Mouse (Mus musculus) frontal cortex, postnatal 14 days (tissue): ENCODE data around the gene Carns1.
"Not testable (repeated sequence)": the region's sequence is repeated elsewhere in the genome, so short reads cannot be mapped to it uniquely, and the experiment has no call there.

Experiments
- DNase-seq, 2 experiments: peaks; one replicate each; pipeline ENCODE4 v3.0.0; 2022; ENCODE audit warnings: low spot score in 2 of 2

The Carns1 gene

GRCm38 (mm10) chr19:4131768-4132167 is 43.5 kb downstream of the Carns1 start:
- DNase-seq, result no peak

- DNase-seq, result no peak
These were observed 44.2 kb downstream of the Carns1 start for GRCm38 (mm10) chr19:4131075-4131474.

- DNase-seq, result no peak
These were observed 45.2 kb downstream of the Carns1 start for GRCm38 (mm10) chr19:4130106-4130505.

GRCm38 (mm10) chr19:4129462-4129861 is 45.8 kb downstream of the Carns1 start:
- DNase-seq, result no peak

- DNase-seq, result no peak
These were observed 48.4 kb downstream of the Carns1 start for GRCm38 (mm10) chr19:4126759-4127495.

GRCm38 (mm10) chr19:4125741-4126696 is 49.3 kb downstream of the Carns1 start, which contains the start of gene Aip:
TSS of gene Aip (minus strand) at chr19:4125858.
- DNase-seq, result peak; percentile 95 to 97

- not testable (repeated sequence) for DNase-seq
These were observed 50.0 kb downstream of the Carns1 start for GRCm38 (mm10) chr19:4125268-4125667.

GRCm38 (mm10) chr19:4124432-4124831 is 50.8 kb downstream of the Carns1 start:
- no peak for DNase-seq

GRCm38 (mm10) chr19:4122411-4123370 is 52.6 kb downstream of the Carns1 start:
- DNase-seq, result no peak

GRCm38 (mm10) chr19:4121896-4122295 is 53.4 kb downstream of the Carns1 start:
- not testable (repeated sequence) for DNase-seq

GRCm38 (mm10) chr19:4121097-4121805 is 54.0 kb downstream of the Carns1 start:
- DNase-seq, result peak; percentile 96 to 97

GRCm38 (mm10) chr19:4120496-4120895 is 54.8 kb downstream of the Carns1 start:
- no peak for DNase-seq

- no peak for DNase-seq
These were observed 55.4 kb downstream of the Carns1 start for GRCm38 (mm10) chr19:4119716-4120487.

- no peak for DNase-seq
These were observed 56.9 kb downstream of the Carns1 start for GRCm38 (mm10) chr19:4118350-4118749.

GRCm38 (mm10) chr19:4117006-4117405 is 58.3 kb downstream of the Carns1 start:
- DNase-seq, result no peak

- no peak for DNase-seq
These were observed 59.5 kb downstream of the Carns1 start for GRCm38 (mm10) chr19:4115816-4116215.

- DNase-seq, result no peak
These were observed 60.1 kb downstream of the Carns1 start for GRCm38 (mm10) chr19:4115144-4115543.

- no peak for DNase-seq
These were observed 60.7 kb downstream of the Carns1 start for GRCm38 (mm10) chr19:4114551-4114950.
